Mouse (Mus musculus) small intestine, adult 2 months (tissue): ENCODE measurements around the gene Lypd4. TPM values are rescaled to one million over a fixed set of nuclear protein-coding genes. Genes with fewer than 3 reads are reported as not detected.
A peak's percentile ranks its signal among the peaks of the same experiment; 100 is the strongest.

ENCODE experiments used
- H3K27ac ChIP-seq: fragments of 200-500 bp; 2 replicates; pipeline ENCODE4 v1.5.1; 2012; ENCODE audit warnings: low read depth, low read length, control low read depth, inconsistent platforms; ENCODE audit not compliant: insufficient read depth
- H3K27me3 ChIP-seq: fragments of 200-500 bp; 2 replicates; pipeline ENCODE4 v1.6.1; 2012; ENCODE audit warnings: mild to moderate bottlenecking, moderate library complexity, low read length, inconsistent platforms; ENCODE audit not compliant: control insufficient read depth, insufficient read depth
- H3K36me3 ChIP-seq: fragments of 200-500 bp; 2 replicates; pipeline ENCODE4 v1.6.1; 2012; ENCODE audit warnings: mild to moderate bottlenecking, low read length, control low read depth, inconsistent platforms; ENCODE audit not compliant: control insufficient read depth, insufficient read depth
- H3K4me1 ChIP-seq: fragments of 200-500 bp; 2 replicates; pipeline ENCODE4 v1.6.1; 2012; ENCODE audit warnings: low read length, inconsistent platforms, mixed read lengths; ENCODE audit not compliant: control insufficient read depth, insufficient read depth, insufficient read length
- H3K4me3 ChIP-seq: fragments of 200-500 bp; 2 replicates; pipeline ENCODE4 v1.5.1; 2012; ENCODE audit warnings: low read depth, mild to moderate bottlenecking, control low read depth, inconsistent platforms, low read length, moderate library complexity
- CTCF ChIP-seq: fragments of 200-500 bp; IDR thresholded peaks from 2 replicates; pipeline ENCODE4 v1.5.1; 2012; ENCODE audit warnings: low read depth, mild to moderate bottlenecking, control low read depth, inconsistent platforms, low read length, moderate library complexity, mixed read lengths; ENCODE audit not compliant: insufficient replicate concordance, insufficient read length; ENCODE audit errors: extremely low read depth
- POLR2A ChIP-seq: fragments of 200-500 bp; IDR thresholded peaks from 2 replicates; pipeline ENCODE4 v1.6.1; 2012; ENCODE audit warnings: low read depth, mild to moderate bottlenecking, control low read depth, inconsistent platforms, low read length, moderate library complexity
- WGBS: fragments of 180-500 bp; shearing (Covaris S2); methylation state at CpG from one replicate; pipeline ENCODE4 v1.1.7; 2018; 5-methylcytosine and 5-hydroxymethylcytosine counted together
- polyA plus RNA-seq: library from polyadenylated mRNA; depleted of rRNA; stranded (reverse); fragments of >200 nt; gene quantifications from 2 replicates; pipeline ENCODE4 v1.2.3, GENCODE M21; 2012; rRNA removed

Gene Lypd4
- polyA plus RNA-seq, 1 experiment: not detected

- TF ChIP-seq CTCF: no peak
- TF ChIP-seq POLR2A: no peak
Measured at GRCm38 (mm10) chr7:24824452-24824851, 45.3 kb downstream of the Lypd4 start.

GRCm38 (mm10) chr7:24817502-24817901 is 52.2 kb downstream of the Lypd4 start:
- Histone ChIP-seq H3K27ac (no peak overlapping the region), H3K4me1 (no peaks in the 10 kb centered on the region), H3K36me3 (no peaks in the 10 kb centered on the region), H3K4me3 (no peak overlapping the region), H3K27me3 (no peaks in the 10 kb centered on the region)
- 2% methylated on average over 3 of the region's 3 CpGs for WGBS
- peak; percentile 70; the same call in 1 of the 2 replicates for TF ChIP-seq CTCF
- TF ChIP-seq POLR2A: no peak

More at GRCm38 (mm10) chr7:24824452-24824851, 45.3 kb downstream of the Lypd4 start:
- Histone ChIP-seq H3K36me3 (no peaks in the 10 kb centered on the region), H3K27me3 (no peaks in the 10 kb centered on the region), H3K27ac (no peak overlapping the region), H3K4me3 (no peak overlapping the region), H3K4me1 (no peaks in the 10 kb centered on the region)
- 55% methylated on average over 7 of the region's 7 CpGs for WGBS

Other genes starting within 250 kb of the Lypd4 start
- 0.42 and 0.70 TPM in 2 replicates for gene Lypd3, start 233.4 kb downstream of the Lypd4 start, polyA plus RNA-seq
- not detected in 2 replicates for gene Tex101, start 193.3 kb downstream of the Lypd4 start, polyA plus RNA-seq
- gene BC049730, start 160.7 kb downstream of the Lypd4 start, polyA plus RNA-seq: not detected in 2 replicates
- not detected in 2 replicates for gene Gm4763, start 143.0 kb downstream of the Lypd4 start, polyA plus RNA-seq
- gene Cd177, start 109.6 kb downstream of the Lypd4 start, polyA plus RNA-seq: 3.3 TPM in 2 replicates
- gene Ceacam10, start 92.7 kb downstream of the Lypd4 start, polyA plus RNA-seq: 2.5 and 4.2 TPM in 2 replicates
- gene Gm9844, start 7.7 kb downstream of the Lypd4 start, polyA plus RNA-seq: not detected in 2 replicates
- gene Dmrtc2, start 116 bp upstream of the Lypd4 start, polyA plus RNA-seq: not detected in 2 replicates
- 254 and 421 TPM in 2 replicates for gene Rps19, start 14.4 kb upstream of the Lypd4 start, polyA plus RNA-seq
- gene Cd79a, start 27.4 kb upstream of the Lypd4 start, polyA plus RNA-seq: 23.2 and 54.3 TPM in 2 replicates
- gene Arhgef1, start 33.0 kb upstream of the Lypd4 start, polyA plus RNA-seq: 106 and 209 TPM in 2 replicates
- gene Gm4881, start 74.6 kb upstream of the Lypd4 start, polyA plus RNA-seq: not detected in 2 replicates
- gene Rabac1, start 102.8 kb upstream of the Lypd4 start, polyA plus RNA-seq: 262 and 282 TPM in 2 replicates
- 2.9 and 3.1 TPM in 2 replicates for gene Atp1a3, start 136.0 kb upstream of the Lypd4 start, polyA plus RNA-seq
- gene Grik5, start 202.4 kb upstream of the Lypd4 start, polyA plus RNA-seq: 11.2 and 17.7 TPM in 2 replicates
- 17.4 and 37.9 TPM in 2 replicates for gene Zfp574, start 202.6 kb upstream of the Lypd4 start, polyA plus RNA-seq